Comparison of ENCODE assay signal across 9 mouse cellular contexts in genomic region chr1:132934856-132935255, GRCm38 (mm10). TPM values are rescaled to one million over a fixed set of nuclear protein-coding genes. Genes with fewer than 3 reads are reported as not detected.
DNase-seq lines count a peak whose midpoint lies in the region; ATAC-seq and TF ChIP-seq lines count a peak whose summit lies in the region.
"Had no signal": no experiment of that assay in that cellular context is flagged by ENCODE, and none has a peak within 500 bp of the region (broad histone marks: within the 10 kb centered on the region; RNA-seq: fewer than 3 reads in every experiment).

No protein-coding gene starts in this region.

- no peak overlapping the region for H3K9ac ChIP-seq in forebrain, embryonic 14.5 days (ENCODE audit: low read length)
- H3K9ac ChIP-seq: stomach, embryonic 15.5 days had no signal

- peak; percentile 40; the same call in 1 of the 2 replicates for TF ChIP-seq CTCF in olfactory bulb, adult 2 months (IDR thresholded peaks at IDR 0.05; ENCODE audit: insufficient read depth, low read depth, low read length)

- no peak overlapping the region for H3K27ac ChIP-seq in forebrain, embryonic 14.5 days (ENCODE audit: low read depth, low read length)
- no peak overlapping the region for H3K27ac ChIP-seq in olfactory bulb, adult 2 months (ENCODE audit: insufficient read depth, low read depth, low read length)
- H3K27ac ChIP-seq: stomach, embryonic 15.5 days had no signal

- H3K4me3 ChIP-seq in forebrain, embryonic 14.5 days (ENCODE audit: low read depth, low read length): no peak overlapping the region
- no peak overlapping the region for H3K4me3 ChIP-seq in olfactory bulb, adult 2 months (ENCODE audit: insufficient read depth, low read depth, low read length)
- H3K4me3 ChIP-seq: stomach, embryonic 15.5 days had no signal

- peak; percentile 83 for ATAC-seq in forebrain, embryonic 14.5 days

- no peaks in the 10 kb centered on the region for H3K9me3 ChIP-seq in forebrain, embryonic 14.5 days (replicated peaks; ENCODE audit: control insufficient read depth, low read length)
- H3K9me3 ChIP-seq: stomach, embryonic 15.5 days had no signal

- peak; percentile 27 for DNase-seq in adrenal gland, postnatal 10 days
- DNase-seq in adrenal gland, adult 8-10 months: no peak
- DNase-seq in lung, postnatal 4 days: peak; percentile 9 to 40
- no peak for DNase-seq in lung, postnatal 14 days
- peak; percentile 78 for DNase-seq in forebrain, embryonic 14.5 days (ENCODE audit: low spot score)
- peak; percentile 66 to 76 for DNase-seq in left cerebral cortex, adult 18-20 months (ENCODE audit: low spot score in 2 of 2)
- DNase-seq in urinary bladder, postnatal 36 days (ENCODE audit: low spot score in 2 of 2): no peak

- TF ChIP-seq POLR2A in olfactory bulb, adult 2 months (IDR thresholded peaks at IDR 0.05; ENCODE audit: insufficient read depth, low read depth, low read length): no peak

- H3K27me3 ChIP-seq in forebrain, embryonic 14.5 days (replicated peaks; ENCODE audit: control insufficient read depth, insufficient read depth, low read length): no peaks in the 10 kb centered on the region

- H3K4me1 ChIP-seq in forebrain, embryonic 14.5 days (ENCODE audit: control insufficient read depth, insufficient read depth, low read length): peaks cover 4% of the 10 kb centered on the region; the same call in 1 of the 2 replicates
- H3K4me1 ChIP-seq in olfactory bulb, adult 2 months (ENCODE audit: control insufficient read depth, insufficient read depth, low read length): peaks cover 40% of the 10 kb centered on the region
- H3K4me1 ChIP-seq: stomach, embryonic 15.5 days had no signal

- H3K36me3 ChIP-seq in forebrain, embryonic 14.5 days (ENCODE audit: control insufficient read depth, insufficient read depth, low read length): peaks cover 16% of the 10 kb centered on the region
- H3K36me3 ChIP-seq: stomach, embryonic 15.5 days had no signal

- H3K4me2 ChIP-seq in forebrain, embryonic 14.5 days (ENCODE audit: low read length): no peak overlapping the region
- H3K4me2 ChIP-seq: stomach, embryonic 15.5 days had no signal

- WGBS in forebrain, embryonic 14.5 days: 34% methylated on average over 7 of the region's 7 CpGs
- 15% methylated on average over 7 of the region's 7 CpGs for WGBS in olfactory bulb, adult 2 months

RNA-seq across cellular contexts. Expression of gene Lrrn2, which starts 54.8 kb away (rescaled TPM):
- 1 to 10 TPM; 6.9 to 7.1 TPM for total RNA-seq in adrenal gland, postnatal 10 days (2021)
- total RNA-seq in adrenal gland, adult 8-10 months (2022): 10 to 100 TPM; 11.3 to 35.5 (median 24.4) TPM
- 25.2 and 35.3 TPM in 2 replicates for polyA plus RNA-seq in forebrain, embryonic 14.5 days (2014; fragmentation: Nextera tagmentation; extraction: Ambion mirVana)
- 10 to 100 TPM; 88.8 to 95.5 TPM for total RNA-seq in left cerebral cortex, adult 18-20 months (2021)
- polyA plus RNA-seq in olfactory bulb, adult 2 months (2012; ENCODE audit: insufficient read depth, insufficient read length, low replicate concordance, missing spikeins): not detected in 2 replicates

Comparison
In these comparisons a context has a peak if more than half of its experiments do, and no peak if none do; other contexts are left out.
1. DNase-seq: peak in adrenal gland, postnatal 10 days (single experiment), lung, postnatal 4 days (2 of 2), forebrain, embryonic 14.5 days (single experiment) and left cerebral cortex, adult 18-20 months (2 of 2); none in adrenal gland, adult 8-10 months (single experiment), lung, postnatal 14 days (single experiment) and urinary bladder, postnatal 36 days (0 of 2).